In genomic region chr2:71670228-71670790, GRCm38 (mm10) we compare ENCODE assay signal across 10 mouse cellular contexts.
DNase-seq lines count a peak whose midpoint lies in the region; ATAC-seq and TF ChIP-seq lines count a peak whose summit lies in the region.
"Had no signal": no experiment of that assay in that cellular context is flagged by ENCODE, and none has a peak within 500 bp of the region (broad histone marks: within the 10 kb centered on the region; RNA-seq: fewer than 3 reads in every experiment).

No protein-coding gene starts in this region.

- no peak for TF ChIP-seq EP300 in stomach, postnatal 0 days (optimal IDR thresholded peaks at IDR 0.05)

- H3K9me3 ChIP-seq in lung, embryonic 16.5 days (ENCODE audit: control insufficient read depth, low read length), result no peaks in the 10 kb centered on the region
- no peaks in the 10 kb centered on the region for H3K9me3 ChIP-seq in intestine, embryonic 14.5 days (ENCODE audit: control insufficient read depth, low read length)
- H3K9me3 ChIP-seq in stomach, postnatal 0 days (ENCODE audit: control insufficient read depth, low read length), result no peaks in the 10 kb centered on the region
- H3K9me3 ChIP-seq: limb, embryonic 13.5 days; midbrain, embryonic 13.5 days had no signal

- no peak overlapping the region for H3K4me2 ChIP-seq in lung, embryonic 16.5 days (ENCODE audit: low read depth, low read length)
- H3K4me2 ChIP-seq in intestine, embryonic 14.5 days (ENCODE audit: low read length), result no peak overlapping the region
- no peak overlapping the region for H3K4me2 ChIP-seq in stomach, postnatal 0 days (replicated peaks; ENCODE audit: low read depth)
- H3K4me2 ChIP-seq: limb, embryonic 13.5 days; midbrain, embryonic 13.5 days had no signal

- H3K27me3 ChIP-seq in lung, embryonic 16.5 days (ENCODE audit: control insufficient read depth, insufficient read depth, low read depth, low read length), result no peaks in the 10 kb centered on the region
- no peaks in the 10 kb centered on the region for H3K27me3 ChIP-seq in intestine, embryonic 14.5 days (replicated peaks; ENCODE audit: control insufficient read depth, insufficient read depth, low read length)
- no peaks in the 10 kb centered on the region for H3K27me3 ChIP-seq in stomach, postnatal 0 days (ENCODE audit: control insufficient read depth, insufficient read depth, low read length)
- H3K27me3 ChIP-seq in cerebellum, adult 2 months (ENCODE audit: control insufficient read depth, insufficient read depth, low read length), result no peaks in the 10 kb centered on the region
- H3K27me3 ChIP-seq: limb, embryonic 13.5 days; midbrain, embryonic 13.5 days had no signal

- H3K4me1 ChIP-seq in lung, embryonic 16.5 days (replicated peaks; ENCODE audit: control insufficient read depth, insufficient read depth, low read length), result peaks cover 8% of the 10 kb centered on the region
- 0 out of 2 replicates have a peak, but pooled peaks cover 4% of the 10 kb centered on the region for H3K4me1 ChIP-seq in intestine, embryonic 14.5 days (replicated peaks; ENCODE audit: control insufficient read depth, insufficient read depth, low read length)
- no peaks in the 10 kb centered on the region for H3K4me1 ChIP-seq in stomach, postnatal 0 days (replicated peaks; ENCODE audit: control insufficient read depth, insufficient read depth)
- no peaks in the 10 kb centered on the region for H3K4me1 ChIP-seq in cerebellum, adult 2 months (ENCODE audit: control insufficient read depth, insufficient read depth, low read length)
- H3K4me1 ChIP-seq: midbrain, embryonic 13.5 days had no signal

- no peak for TF ChIP-seq CTCF in stomach, postnatal 0 days (IDR thresholded peaks at IDR 0.05; ENCODE audit: low read depth)
- no peak for TF ChIP-seq CTCF in cerebellum, adult 2 months (IDR thresholded peaks at IDR 0.05; ENCODE audit: borderline replicate concordance, insufficient read depth, low read depth, low read length)

- no peak overlapping the region for H3K4me3 ChIP-seq in lung, embryonic 16.5 days (ENCODE audit: low read length)
- H3K4me3 ChIP-seq in intestine, embryonic 14.5 days (ENCODE audit: low read depth, low read length), result no peak overlapping the region
- no peak overlapping the region for H3K4me3 ChIP-seq in stomach, postnatal 0 days (ENCODE audit: low read depth, low read length)
- H3K4me3 ChIP-seq in cerebellum, adult 2 months (replicated peaks; ENCODE audit: insufficient read depth, low read depth, low read length), result no peak overlapping the region
- H3K4me3 ChIP-seq: limb, embryonic 13.5 days; midbrain, embryonic 13.5 days had no signal

- peak; percentile 31 to 43 for DNase-seq in heart, adult 18-20 months
- no peak for DNase-seq in heart, postnatal 25 days (ENCODE audit: low spot score)
- DNase-seq in lung, adult 18-20 months, result no peak
- no peak for DNase-seq in intestine, embryonic 14.5 days (ENCODE audit: low spot score)
- no peak for DNase-seq in stomach, postnatal 0 days (ENCODE audit: low spot score)
- no peak for DNase-seq in cerebellum, adult 2 months
- no peak for DNase-seq in MN1 (ENCODE audit: low spot score)

- intact Hi-C loops in heart, postnatal 25 days (cut with DNase I), result loop anchor here (2.0 to 5.0 kb wide), 3 partner anchors 42 to 142 kb away; no protein-coding TSS in a partner anchor

- WGBS in lung, embryonic 16.5 days, result 72% methylated on average over 6 of the region's 6 CpGs
- WGBS in intestine, embryonic 14.5 days, result 88% methylated on average over 6 of the region's 6 CpGs
- WGBS in stomach, postnatal 0 days, result 86% methylated on average over 6 of the region's 6 CpGs
- 88% methylated on average over 6 of the region's 6 CpGs for WGBS in cerebellum, adult 2 months

- ATAC-seq in lung, embryonic 16.5 days (ENCODE audit: low read depth), result no peak
- no peak for ATAC-seq in intestine, embryonic 14.5 days (replicated peaks; ENCODE audit: low FRiP score, low TSS enrichment, low read depth)
- no peak for ATAC-seq in stomach, postnatal 0 days (ENCODE audit: low FRiP score, low TSS enrichment)
- ATAC-seq: midbrain, embryonic 13.5 days had no signal

- H3K9ac ChIP-seq in lung, embryonic 16.5 days (ENCODE audit: low read length), result no peak overlapping the region
- no peak overlapping the region for H3K9ac ChIP-seq in intestine, embryonic 14.5 days (ENCODE audit: low read length)
- no peak overlapping the region for H3K9ac ChIP-seq in stomach, postnatal 0 days (ENCODE audit: low read length)
- H3K9ac ChIP-seq: limb, embryonic 13.5 days; midbrain, embryonic 13.5 days had no signal

- peak overlapping the region; percentile 93 for H3K27ac ChIP-seq in lung, embryonic 16.5 days (ENCODE audit: low read length)
- H3K27ac ChIP-seq in intestine, embryonic 14.5 days (ENCODE audit: low read depth), result peak overlapping the region; percentile 14; the same call in 1 of the 2 replicates
- H3K27ac ChIP-seq in stomach, postnatal 0 days (replicated peaks), result 0 out of 2 replicates have a peak overlapping the region, but pooled peaks have one; percentile 13
- H3K27ac ChIP-seq in cerebellum, adult 2 months (ENCODE audit: insufficient read depth, low read length), result no peak overlapping the region
- H3K27ac ChIP-seq: limb, embryonic 13.5 days; midbrain, embryonic 13.5 days had no signal

- TF ChIP-seq POLR2A in cerebellum, adult 2 months (IDR thresholded peaks at IDR 0.05; ENCODE audit: borderline replicate concordance, insufficient read depth, low read length), result no peak

- no peaks in the 10 kb centered on the region for H3K36me3 ChIP-seq in lung, embryonic 16.5 days (ENCODE audit: control insufficient read depth, insufficient read depth, low read length)
- no peaks in the 10 kb centered on the region for H3K36me3 ChIP-seq in intestine, embryonic 14.5 days (ENCODE audit: control insufficient read depth, insufficient read depth, low read length)
- H3K36me3 ChIP-seq in stomach, postnatal 0 days (ENCODE audit: control insufficient read depth, insufficient read depth, low read length), result no peaks in the 10 kb centered on the region
- H3K36me3 ChIP-seq: limb, embryonic 13.5 days; midbrain, embryonic 13.5 days had no signal

Comparison
In these comparisons a context has a peak if more than half of its experiments do, and no peak if none do; other contexts are left out.
1. DNase-seq: peak in heart, adult 18-20 months (2 of 2); none in heart, postnatal 25 days (single experiment), lung, adult 18-20 months (0 of 2), intestine, embryonic 14.5 days (single experiment), stomach, postnatal 0 days (single experiment), cerebellum, adult 2 months (0 of 2) and MN1 (single experiment).